19 mouse cellular contexts compared by ENCODE assay signal in genomic region chr1:167649122-167649633, GRCm38 (mm10). TPM values are rescaled to one million over a fixed set of nuclear protein-coding genes. Genes with fewer than 3 reads are reported as not detected.
A peak's percentile ranks its signal among the peaks of the same experiment; 100 is the strongest.
DNase-seq lines count a peak whose midpoint lies in the region; ATAC-seq and TF ChIP-seq lines count a peak whose summit lies in the region.
"Had no signal": no experiment of that assay in that cellular context is flagged by ENCODE, and none has a peak within 500 bp of the region (broad histone marks: within the 10 kb centered on the region; RNA-seq: fewer than 3 reads in every experiment).

No protein-coding gene starts in this region.

- H3K4me1 ChIP-seq in heart, embryonic 11.5 days (ENCODE audit: control insufficient read depth, insufficient read depth, low read length): no peaks in the 10 kb centered on the region
- peaks cover 4% of the 10 kb centered on the region for H3K4me1 ChIP-seq in liver, adult 2 months (ENCODE audit: control insufficient read depth, insufficient read depth, low read length)
- no peaks in the 10 kb centered on the region for H3K4me1 ChIP-seq in liver, embryonic 12.5 days
- H3K4me1 ChIP-seq: megakaryocyte, embryonic 14.5 days had no signal

- no peak overlapping the region for H3K4me2 ChIP-seq in heart, embryonic 11.5 days
- H3K4me2 ChIP-seq in liver, embryonic 12.5 days: no peak overlapping the region

- H3K36me3 ChIP-seq in heart, embryonic 11.5 days (ENCODE audit: control insufficient read depth, insufficient read depth, low read length): no peaks in the 10 kb centered on the region
- H3K36me3 ChIP-seq in liver, adult 2 months (ENCODE audit: control insufficient read depth, insufficient read depth, low read length): no peaks in the 10 kb centered on the region
- H3K36me3 ChIP-seq in liver, embryonic 12.5 days: no peaks in the 10 kb centered on the region

- intact Hi-C loops in heart, postnatal 14 days (cut with DNase I): loop anchor here (10.0 kb wide), 1 partner anchor 424 kb away; no protein-coding TSS in a partner anchor
- intact Hi-C loops in left cerebral cortex, adult 2 months (cut with DNase I): no loop called here

- H3K9ac ChIP-seq in heart, embryonic 11.5 days (ENCODE audit: low read depth, low read length): no peak overlapping the region
- H3K9ac ChIP-seq in liver, adult 2 months (ENCODE audit: low read depth, low read length): no peak overlapping the region
- no peak overlapping the region for H3K9ac ChIP-seq in liver, embryonic 12.5 days
- H3K9ac ChIP-seq: forebrain, postnatal 0 days; liver, postnatal 0 days had no signal

- H3K27ac ChIP-seq in heart, embryonic 11.5 days (ENCODE audit: low read depth, low read length): no peak overlapping the region
- H3K27ac ChIP-seq in liver, adult 2 months (replicated peaks; ENCODE audit: insufficient read depth, low read depth, low read length): no peak overlapping the region
- no peak overlapping the region for H3K27ac ChIP-seq in liver, embryonic 12.5 days
- no peak overlapping the region for H3K27ac ChIP-seq in left cerebral cortex, adult 2 months
- H3K27ac ChIP-seq: hindbrain, postnatal 0 days had no signal

- H3K79me2 ChIP-seq in liver, adult 2 months (ENCODE audit: control insufficient read depth, insufficient read depth, low read length): no peaks in the 10 kb centered on the region

- WGBS in heart, embryonic 11.5 days (ENCODE audit: insufficient replicate concordance): 63% methylated on average over 11 of the region's 11 CpGs
- WGBS in liver, adult 2 months: 77% methylated on average over 11 of the region's 11 CpGs
- WGBS in liver, embryonic 12.5 days (ENCODE audit: insufficient replicate concordance): 53% methylated on average over 11 of the region's 11 CpGs

- peaks cover 9% of the 10 kb centered on the region for H3K27me3 ChIP-seq in heart, embryonic 11.5 days (ENCODE audit: control insufficient read depth, insufficient read depth, low read length)
- no peaks in the 10 kb centered on the region for H3K27me3 ChIP-seq in liver, adult 2 months (ENCODE audit: control insufficient read depth, insufficient read depth, low read length)
- H3K27me3 ChIP-seq in liver, embryonic 12.5 days (replicated peaks): peaks cover 7% of the 10 kb centered on the region; the same call in 1 of the 2 replicates
- H3K27me3 ChIP-seq: megakaryocyte, embryonic 14.5 days had no signal

- no peak for TF ChIP-seq CTCF in liver, adult 2 months (IDR thresholded peaks at IDR 0.05; ENCODE audit: low read depth, low read length)
- no peak for TF ChIP-seq CTCF in left cerebral cortex, adult 2 months (IDR thresholded peaks at IDR 0.05)

- H3K4me3 ChIP-seq in heart, embryonic 11.5 days (ENCODE audit: low read depth, low read length): no peak overlapping the region
- no peak overlapping the region for H3K4me3 ChIP-seq in liver, adult 2 months (ENCODE audit: insufficient read depth, low read depth, low read length)
- no peak overlapping the region for H3K4me3 ChIP-seq in liver, embryonic 12.5 days
- H3K4me3 ChIP-seq in left cerebral cortex, adult 2 months: no peak overlapping the region
- H3K4me3 ChIP-seq: megakaryocyte, embryonic 14.5 days had no signal

- no peaks in the 10 kb centered on the region for H3K9me3 ChIP-seq in heart, embryonic 11.5 days (replicated peaks; ENCODE audit: control insufficient read depth, low read length)
- H3K9me3 ChIP-seq in liver, embryonic 12.5 days (replicated peaks): no peaks in the 10 kb centered on the region
- H3K9me3 ChIP-seq: megakaryocyte, embryonic 14.5 days had no signal

- ATAC-seq in heart, embryonic 11.5 days (replicated peaks; ENCODE audit: insufficient number of reproducible peaks, low FRiP score, low TSS enrichment): no peak
- no peak for ATAC-seq in liver, embryonic 12.5 days
- ATAC-seq: forebrain, postnatal 0 days; hindbrain, postnatal 0 days; liver, postnatal 0 days; midbrain, embryonic 16.5 days had no signal

- peak; percentile 52 to 61 for DNase-seq in heart, adult 18-20 months
- DNase-seq in liver, adult 2 months (ENCODE audit: extremely low read depth, low read depth, low spot score): peak; percentile 4
- DNase-seq in heart, postnatal 14 days: peak; percentile 19 to 26
- peak; percentile 51 for DNase-seq in lung, postnatal 25 days (ENCODE audit: low spot score)
- DNase-seq in left cerebral cortex, adult 2 months (ENCODE audit: extremely low spot score in 1 of 2, low spot score in 2 of 2): no peak
- DNase-seq: cerebellum, adult 9-10 months; forebrain, postnatal 0 days; gastrocnemius, postnatal 10 days; liver, postnatal 0 days; thymus, postnatal 4 days had no signal

- no peak for TF ChIP-seq POLR2A in liver, adult 2 months (IDR thresholded peaks at IDR 0.05; ENCODE audit: extremely low read depth, insufficient read depth, low read length)

RNA-seq across cellular contexts. Expression of gene Lmx1a, which starts 39.9 kb away (rescaled TPM):
- not detected for total RNA-seq in heart, adult 18-20 months (2021)
- polyA plus RNA-seq in heart, embryonic 11.5 days (2014; fragmentation: Nextera tagmentation; extraction: Ambion mirVana): 4.3 and 6.1 TPM in 2 replicates
- total RNA-seq in liver, adult 2 months (2014; rRNA removed): not detected in 2 replicates
- polyA plus RNA-seq in liver, adult 2 months (2012; rRNA removed): not detected in 2 replicates
- polyA plus RNA-seq in liver, embryonic 12.5 days (2016; fragmentation: Nextera tagmentation; extraction: Ambion mirVana): 1.2 and 1.6 TPM in 2 replicates
- total RNA-seq in heart, postnatal 14 days (2021): not detected
- total RNA-seq in left cerebral cortex, adult 2 months (2021): not detected
- total RNA-seq: adrenal gland, adult 18-20 months; left cerebral cortex, postnatal 36 days had no signal
- polyA plus RNA-seq: heart, embryonic 16.5 days; liver, postnatal 0 days; spleen, adult 2 months had no signal

RNA-seq across cellular contexts. Expression of gene Rxrg, which starts 51.0 kb away (rescaled TPM):
- 10 to 100 TPM; 69.1 to 81.9 TPM for total RNA-seq in heart, adult 18-20 months (2021)
- polyA plus RNA-seq in heart, embryonic 11.5 days (2014; fragmentation: Nextera tagmentation; extraction: Ambion mirVana): 2.2 and 3.4 TPM in 2 replicates
- 4.9 and 5.1 TPM in 2 replicates for total RNA-seq in liver, adult 2 months (2014; rRNA removed)
- 9.2 and 12.0 TPM in 2 replicates for polyA plus RNA-seq in liver, adult 2 months (2012; rRNA removed)
- 0.38 and 1.2 TPM in 2 replicates for polyA plus RNA-seq in liver, embryonic 12.5 days (2016; fragmentation: Nextera tagmentation; extraction: Ambion mirVana)
- 10 to 100 TPM; 45.9 to 46.8 TPM for total RNA-seq in heart, postnatal 14 days (2021)
- 10 to 100 TPM in 1 of 2 experiments, 1 to 10 TPM in 1; 6.7 to 13.0 TPM for total RNA-seq in left cerebral cortex, adult 2 months (2021)

Comparison
In these comparisons a context has a peak if more than half of its experiments do, and no peak if none do; other contexts are left out.
1. DNase-seq: peak in heart, adult 18-20 months (2 of 2), liver, adult 2 months (single experiment), heart, postnatal 14 days (2 of 2) and lung, postnatal 25 days (single experiment); none in left cerebral cortex, adult 2 months (0 of 2).